Mouse (Mus musculus): ENCODE data around the gene Zfp609. TPM values are rescaled to one million over a fixed set of nuclear protein-coding genes. Genes with fewer than 3 reads are reported as not detected.

Gene Zfp609
- polyA plus RNA-seq, 1 experiment, result 11.1 TPM

DNA sequence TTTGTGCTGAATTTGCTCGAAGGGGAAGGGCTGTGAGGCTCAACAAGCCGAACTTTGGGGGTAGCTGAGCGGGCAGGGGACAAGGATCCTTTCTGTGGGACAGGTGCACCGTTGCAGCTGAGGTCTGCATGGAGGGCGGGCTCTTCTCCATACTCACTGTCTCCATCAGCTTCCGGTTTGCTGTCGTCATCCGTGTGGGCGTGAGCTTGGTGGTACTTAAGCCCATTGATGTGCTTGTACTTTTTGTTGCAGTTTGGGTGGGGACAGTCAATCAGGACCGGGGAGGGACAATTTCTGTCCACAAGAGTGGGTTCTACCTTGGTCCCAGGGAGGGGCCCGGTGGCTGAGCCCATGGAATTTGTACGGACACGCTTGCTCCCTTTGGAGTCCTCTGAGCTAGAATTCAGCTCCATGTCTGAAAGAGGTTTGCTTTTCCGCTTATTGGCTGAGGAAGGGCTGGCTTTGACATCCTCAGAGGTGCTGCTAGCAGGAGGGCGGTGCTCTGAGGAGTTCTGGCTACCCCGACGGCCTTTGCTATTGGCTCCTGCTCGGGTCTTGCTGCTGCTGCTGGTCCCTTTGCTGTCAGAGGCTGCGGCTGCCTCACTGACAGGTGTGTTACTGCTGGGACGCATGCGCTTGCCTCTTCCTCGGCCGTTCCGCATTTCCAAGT lies 123.3 kb downstream of the Zfp609 start:
- H3K36me3 ChIP-seq (ENCODE audit: control insufficient read depth, insufficient read depth), result peaks cover 21% of the 10 kb centered on the region
- no peaks in the 10 kb centered on the region for H3K79me2 ChIP-seq (ENCODE audit: control insufficient read depth, insufficient read depth)
- no peak overlapping the region for H3K4me2 ChIP-seq (ENCODE audit: low read depth)
- TF ChIP-seq MAX (IDR thresholded peaks at IDR 0.05; ENCODE audit: low read depth), result no peak
- H3K27me3 ChIP-seq (ENCODE audit: control insufficient read depth, insufficient read depth, insufficient read length), result no peaks in the 10 kb centered on the region
- H3ac ChIP-seq (ENCODE audit: control insufficient read depth, insufficient read length), result no peak overlapping the region
- no peak overlapping the region for H3K4me3 ChIP-seq

DNA sequence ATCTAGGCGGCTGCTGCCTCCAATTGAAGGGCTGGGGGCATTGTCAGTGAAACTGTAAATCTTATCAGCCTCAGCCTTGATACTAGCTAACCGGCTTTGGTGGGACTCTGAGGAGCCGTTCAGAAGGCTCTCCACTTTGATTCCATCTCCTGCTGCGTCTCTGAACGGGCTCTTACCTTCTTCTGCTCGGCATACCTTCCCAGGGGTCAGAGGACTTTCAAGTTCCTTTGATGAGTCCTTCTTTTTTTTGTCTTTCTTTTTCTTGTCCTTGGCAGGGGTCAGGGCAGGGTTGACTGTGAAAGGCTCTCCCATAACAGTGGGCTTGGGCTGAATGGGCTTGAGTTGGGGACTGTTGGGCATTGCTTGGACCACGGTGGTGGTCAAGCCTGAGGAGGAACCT lies 124.1 kb downstream of the Zfp609 start:
- Histone ChIP-seq H3K27me3 (ENCODE audit: control insufficient read depth, insufficient read depth, insufficient read length) (no peaks in the 10 kb centered on the region), H3K79me2 (ENCODE audit: control insufficient read depth, insufficient read depth) (no peaks in the 10 kb centered on the region), H3K4me3 (no peak overlapping the region), H3K36me3 (ENCODE audit: control insufficient read depth, insufficient read depth) (peaks cover 21% of the 10 kb centered on the region), H3ac (ENCODE audit: control insufficient read depth, insufficient read length) (no peak overlapping the region), H3K4me2 (ENCODE audit: low read depth) (no peak overlapping the region)
- no peak for TF ChIP-seq CEBPB (IDR thresholded peaks at IDR 0.05; ENCODE audit: insufficient read depth, poor library complexity, severe bottlenecking)
- TF ChIP-seq MYOD1 (IDR thresholded peaks at IDR 0.05; ENCODE audit: control insufficient read depth in 1 of 3, insufficient read length in 2 of 3, low read depth in 2 of 3), result no peak
- TF ChIP-seq REST (IDR thresholded peaks at IDR 0.05; ENCODE audit: insufficient read depth, insufficient read length), result no peak
- no peak for TF ChIP-seq POLR2AphosphoS2 (IDR thresholded peaks at IDR 0.05; ENCODE audit: insufficient read length, low read depth)

- Histone ChIP-seq H3K36me3 (ENCODE audit: control insufficient read depth, insufficient read depth) (peaks cover 21% of the 10 kb centered on the region), H3K4me3 (no peak overlapping the region), H3K79me2 (ENCODE audit: control insufficient read depth, insufficient read depth) (no peaks in the 10 kb centered on the region), H3K27me3 (ENCODE audit: control insufficient read depth, insufficient read depth, insufficient read length) (no peaks in the 10 kb centered on the region), H3ac (ENCODE audit: control insufficient read depth, insufficient read length) (no peak overlapping the region), H3K4me2 (ENCODE audit: low read depth) (no peak overlapping the region)
- TF ChIP-seq MAX (IDR thresholded peaks at IDR 0.05; ENCODE audit: low read depth) (no peak), TCF3 (IDR thresholded peaks at IDR 0.05; ENCODE audit: insufficient read length, low read depth) (no peak), MYOG (IDR thresholded peaks at IDR 0.05; ENCODE audit: control insufficient read depth in 1 of 3, insufficient read depth in 1 of 3, insufficient read length in 2 of 3, low read depth in 2 of 3) (no peak), REST (IDR thresholded peaks at IDR 0.05; ENCODE audit: insufficient read depth, insufficient read length) (no peak), CEBPB (IDR thresholded peaks at IDR 0.05; ENCODE audit: insufficient read depth, poor library complexity, severe bottlenecking) (no peak), TCF12 (IDR thresholded peaks at IDR 0.05; ENCODE audit: insufficient read depth, poor library complexity, severe bottlenecking) (no peak), MYOD1 (IDR thresholded peaks at IDR 0.05; ENCODE audit: control insufficient read depth in 1 of 3, insufficient read length in 2 of 3, low read depth in 2 of 3) (no peak), USF1 (IDR thresholded peaks at IDR 0.05; ENCODE audit: low read depth) (no peak), POLR2AphosphoS2 (IDR thresholded peaks at IDR 0.05; ENCODE audit: insufficient read length, low read depth) (no peak), POLR2A (IDR thresholded peaks at IDR 0.05; ENCODE audit: insufficient read length, low read depth) (no peak), SRF (IDR thresholded peaks at IDR 0.05; ENCODE audit: control insufficient read depth, insufficient read length, low read depth) (no peak), E2F4 (IDR thresholded peaks at IDR 0.05; ENCODE audit: insufficient read depth) (no peak)
Observed at GRCm38 (mm10) chr9:65702286-65702685, 125.1 kb downstream of the Zfp609 start.

GRCm38 (mm10) chr9:65700504-65700903 lies 126.9 kb downstream of the Zfp609 start:
- no peak for TF ChIP-seq REST (IDR thresholded peaks at IDR 0.05; ENCODE audit: insufficient read depth, insufficient read length)
- TF ChIP-seq TCF12 (IDR thresholded peaks at IDR 0.05; ENCODE audit: insufficient read depth, poor library complexity, severe bottlenecking), result no peak
- Histone ChIP-seq H3K4me2 (ENCODE audit: low read depth) (no peak overlapping the region), H3K4me3 (no peak overlapping the region), H3ac (ENCODE audit: control insufficient read depth, insufficient read length) (no peak overlapping the region), H3K27me3 (ENCODE audit: control insufficient read depth, insufficient read depth, insufficient read length) (no peaks in the 10 kb centered on the region), H3K36me3 (ENCODE audit: control insufficient read depth, insufficient read depth) (peaks cover 21% of the 10 kb centered on the region), H3K79me2 (ENCODE audit: control insufficient read depth, insufficient read depth) (no peaks in the 10 kb centered on the region)

DNA sequence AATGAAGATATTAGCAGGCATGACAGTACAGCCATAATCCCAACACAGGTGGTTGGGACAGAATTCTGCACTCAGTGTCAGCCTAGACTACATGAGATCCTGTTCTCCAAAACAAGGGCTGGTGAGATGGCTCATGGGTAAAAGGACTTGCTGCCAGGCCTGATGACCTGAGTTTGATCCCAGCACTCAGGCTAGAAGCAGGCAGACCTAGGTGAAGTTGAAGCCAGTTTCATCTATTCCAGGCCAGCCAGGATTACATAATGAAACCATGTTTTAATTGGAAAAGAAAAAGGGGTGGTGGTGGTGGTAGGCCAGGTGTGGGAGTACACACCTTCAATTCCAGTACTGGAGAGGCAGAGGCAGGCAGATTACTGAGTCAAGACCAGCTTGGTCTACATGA lies 129.4 kb downstream of the Zfp609 start:
- no peaks in the 10 kb centered on the region for H3K27me3 ChIP-seq (ENCODE audit: control insufficient read depth, insufficient read depth, insufficient read length)
- H3K36me3 ChIP-seq (ENCODE audit: control insufficient read depth, insufficient read depth), result peaks cover 27% of the 10 kb centered on the region
- no peak overlapping the region for H3K4me3 ChIP-seq
- no peak overlapping the region for H3K4me2 ChIP-seq (ENCODE audit: low read depth)
- TF ChIP-seq POLR2AphosphoS2 (IDR thresholded peaks at IDR 0.05; ENCODE audit: insufficient read length, low read depth) (no peak), MYOG (IDR thresholded peaks at IDR 0.05; ENCODE audit: control insufficient read depth in 1 of 3, insufficient read depth in 1 of 3, insufficient read length in 2 of 3, low read depth in 2 of 3) (no peak), E2F4 (IDR thresholded peaks at IDR 0.05; ENCODE audit: insufficient read depth) (no peak), CEBPB (IDR thresholded peaks at IDR 0.05; ENCODE audit: insufficient read depth, poor library complexity, severe bottlenecking) (no peak), TCF12 (IDR thresholded peaks at IDR 0.05; ENCODE audit: insufficient read depth, poor library complexity, severe bottlenecking) (no peak), MAX (IDR thresholded peaks at IDR 0.05; ENCODE audit: low read depth) (no peak), USF1 (IDR thresholded peaks at IDR 0.05; ENCODE audit: low read depth) (no peak), POLR2A (IDR thresholded peaks at IDR 0.05; ENCODE audit: insufficient read length, low read depth) (no peak), REST (IDR thresholded peaks at IDR 0.05; ENCODE audit: insufficient read depth, insufficient read length) (no peak), SRF (IDR thresholded peaks at IDR 0.05; ENCODE audit: control insufficient read depth, insufficient read length, low read depth) (no peak), TCF3 (IDR thresholded peaks at IDR 0.05; ENCODE audit: insufficient read length, low read depth) (no peak), MYOD1 (IDR thresholded peaks at IDR 0.05; ENCODE audit: control insufficient read depth in 1 of 3, insufficient read length in 2 of 3, low read depth in 2 of 3) (no peak)
- no peaks in the 10 kb centered on the region for H3K79me2 ChIP-seq (ENCODE audit: control insufficient read depth, insufficient read depth)
- H3ac ChIP-seq (ENCODE audit: control insufficient read depth, insufficient read length), result no peak overlapping the region

All from myocyte (in vitro differentiated cells).